Comparison of ENCODE assay signal across 34 mouse cellular contexts in genomic region chr19:6005541-6005940, GRCm38 (mm10). TPM values are rescaled to one million over a fixed set of nuclear protein-coding genes. Genes with fewer than 3 reads are reported as not detected.
DNase-seq lines count a peak whose midpoint lies in the region; ATAC-seq and TF ChIP-seq lines count a peak whose summit lies in the region.
"Had no signal": no experiment of that assay in that cellular context is flagged by ENCODE, and none has a peak within 500 bp of the region (broad histone marks: within the 10 kb centered on the region; RNA-seq: fewer than 3 reads in every experiment).

No protein-coding gene starts in this region.

- TF ChIP-seq POLR2A in kidney, adult 2 months (IDR thresholded peaks at IDR 0.05; ENCODE audit: low read depth, low read length): no peak

- H3K4me3 ChIP-seq in kidney, embryonic 16.5 days (ENCODE audit: low read length): no peak overlapping the region
- H3K4me3 ChIP-seq in kidney, adult 2 months (ENCODE audit: insufficient read depth, low read depth, low read length): no peak overlapping the region
- H3K4me3 ChIP-seq: embryonic facial prominence, embryonic 13.5 days; forebrain, embryonic 10.5 days; forebrain, embryonic 13.5 days; heart, adult 2 months; heart, embryonic 10.5 days; heart, embryonic 13.5 days had no signal

- no peak for ATAC-seq in kidney, embryonic 16.5 days (ENCODE audit: low FRiP score, low TSS enrichment)
- ATAC-seq: forebrain, embryonic 13.5 days; forebrain, embryonic 16.5 days; hindbrain, postnatal 0 days; inflammation-experienced regulatory T-cells, adult 6 months; intestine, embryonic 16.5 days had no signal

- DNase-seq in adrenal gland, adult 2 months: peak; percentile 25
- no peak for DNase-seq in adrenal gland, adult 8-10 months
- DNase-seq in kidney, adult 2 months: no peak
- peak; percentile 39 for DNase-seq in 3T3-L1 (ENCODE audit: low read depth, low spot score)
- DNase-seq in heart, postnatal 25 days (ENCODE audit: low spot score): no peak
- DNase-seq: adrenal gland, postnatal 10 days; B cell, adult 2 months; cerebellum, adult 11 months; cerebellum, adult 2 months; cerebellum, adult 9-11 months; cerebellum, postnatal 25 days; gastrocnemius, postnatal 10 days; gastrocnemius, postnatal 36 days; heart, adult 2 months; heart, postnatal 14 days had no signal

- H3K4me2 ChIP-seq in kidney, embryonic 16.5 days (replicated peaks; ENCODE audit: low read depth, low read length): no peak overlapping the region
- H3K4me2 ChIP-seq: embryonic facial prominence, embryonic 13.5 days; forebrain, embryonic 13.5 days; heart, embryonic 13.5 days; hindbrain, embryonic 14.5 days had no signal

- H3K27ac ChIP-seq in kidney, embryonic 16.5 days (ENCODE audit: low read length): 0 out of 2 replicates have a peak overlapping the region, but pooled peaks have one; percentile 18
- H3K27ac ChIP-seq in kidney, adult 2 months (ENCODE audit: insufficient read depth, low read depth, low read length): no peak overlapping the region
- H3K27ac ChIP-seq: embryonic facial prominence, embryonic 13.5 days; forebrain, embryonic 10.5 days; forebrain, embryonic 13.5 days; heart, adult 2 months; heart, embryonic 10.5 days; heart, embryonic 13.5 days; hindbrain, embryonic 14.5 days; hindbrain, postnatal 0 days had no signal

- H3K4me1 ChIP-seq in kidney, embryonic 16.5 days (ENCODE audit: insufficient read depth, low read length): no peaks in the 10 kb centered on the region
- H3K4me1 ChIP-seq in kidney, adult 2 months (ENCODE audit: control insufficient read depth, insufficient read depth, low read length): no peaks in the 10 kb centered on the region
- H3K4me1 ChIP-seq: embryonic facial prominence, embryonic 13.5 days; forebrain, embryonic 13.5 days; heart, embryonic 13.5 days had no signal

- 0 out of 2 replicates have a peak, but pooled peaks cover 4% of the 10 kb centered on the region for H3K36me3 ChIP-seq in kidney, embryonic 16.5 days (ENCODE audit: insufficient read depth, low read length)
- no peaks in the 10 kb centered on the region for H3K36me3 ChIP-seq in kidney, adult 2 months (ENCODE audit: control insufficient read depth, insufficient read depth, low read length)
- H3K36me3 ChIP-seq: forebrain, embryonic 10.5 days had no signal

- WGBS in kidney, embryonic 16.5 days: 58% methylated on average over 11 of the region's 11 CpGs
- WGBS in kidney, adult 2 months: 68% methylated on average over 11 of the region's 11 CpGs

- no peaks in the 10 kb centered on the region for H3K9me3 ChIP-seq in kidney, embryonic 16.5 days (ENCODE audit: low read length)
- H3K9me3 ChIP-seq: embryonic facial prominence, embryonic 13.5 days; forebrain, embryonic 10.5 days; forebrain, embryonic 13.5 days; G1E; heart, embryonic 10.5 days; heart, embryonic 13.5 days had no signal

- no peaks in the 10 kb centered on the region for H3K27me3 ChIP-seq in kidney, embryonic 16.5 days (ENCODE audit: insufficient read depth, low read length)
- no peaks in the 10 kb centered on the region for H3K27me3 ChIP-seq in kidney, adult 2 months (replicated peaks; ENCODE audit: control insufficient read depth, insufficient read depth, low read length)
- H3K27me3 ChIP-seq: CH12.LX; embryonic facial prominence, embryonic 13.5 days; forebrain, embryonic 13.5 days; heart, embryonic 13.5 days had no signal

- H3K9ac ChIP-seq in kidney, embryonic 16.5 days (replicated peaks; ENCODE audit: low read length): no peak overlapping the region
- H3K9ac ChIP-seq: embryonic facial prominence, embryonic 13.5 days; forebrain, embryonic 13.5 days; heart, embryonic 13.5 days; hindbrain, embryonic 14.5 days had no signal

- TF ChIP-seq CTCF in kidney, adult 2 months (conservative IDR thresholded peaks at IDR 0.05; ENCODE audit: insufficient read depth, insufficient read length, low read depth, low read length): no peak

- intact Hi-C loops in heart, postnatal 25 days (cut with DNase I): no loop called here

RNA-seq across cellular contexts. Expression of gene Capn1, which starts 10.2 kb away (rescaled TPM):
- total RNA-seq in adrenal gland, adult 2 months (2021): 10 to 100 TPM; 34.9 to 42.1 TPM
- 34.8 and 37.9 TPM in 2 replicates for polyA plus RNA-seq in adrenal gland, adult 2 months (2012; rRNA removed)
- total RNA-seq in adrenal gland, adult 8-10 months (2022): 10 to 100 TPM; 40.6 to 54.1 (median 47.3) TPM
- polyA plus RNA-seq in kidney, embryonic 16.5 days (2015; fragmentation: Nextera tagmentation; extraction: Ambion mirVana): 11.1 and 11.9 TPM in 2 replicates
- polyA plus RNA-seq in kidney, adult 2 months (2012; rRNA removed): 36.0 and 38.0 TPM in 2 replicates
- 10 to 100 TPM; 27.5 to 32.8 TPM for total RNA-seq in heart, postnatal 25 days (2021)

RNA-seq across cellular contexts. Expression of gene Slc22a20, which starts 19.6 kb away (rescaled TPM):
- total RNA-seq in adrenal gland, adult 2 months (2021): not detected
- not detected in 2 replicates for polyA plus RNA-seq in adrenal gland, adult 2 months (2012; rRNA removed)
- total RNA-seq in adrenal gland, adult 8-10 months (2022): not detected
- polyA plus RNA-seq in kidney, embryonic 16.5 days (2015; fragmentation: Nextera tagmentation; extraction: Ambion mirVana): not detected in 2 replicates
- polyA plus RNA-seq in kidney, adult 2 months (2012; rRNA removed): not detected in 2 replicates
- total RNA-seq in heart, postnatal 25 days (2021): not detected
- total RNA-seq: adrenal gland, postnatal 10 days; adrenal gland, postnatal 36 days; CH12.LX; common myeloid progenitor, adult 5-6 weeks; G1E; gastrocnemius, adult 18-20 months; gastrocnemius, postnatal 10 days; gastrocnemius, postnatal 36 days; granulocyte monocyte progenitor cell, adult 5-6 weeks; heart, adult 2 months; heart, postnatal 14 days; hematopoietic stem cell, adult 5-6 weeks; hindbrain, postnatal 0 days had no signal
- polyA plus RNA-seq: cerebellum, adult 2 months; embryonic facial prominence, embryonic 13.5 days; forebrain, embryonic 10.5 days; forebrain, embryonic 13.5 days; forebrain, embryonic 16.5 days; G1E; heart, adult 2 months; heart, embryonic 10.5 days; heart, embryonic 13.5 days; heart, embryonic 16.5 days; hindbrain, embryonic 14.5 days; hindbrain, postnatal 0 days; inflammation-experienced regulatory T-cells, adult 6 months; intestine, embryonic 16.5 days had no signal

RNA-seq across cellular contexts. Expression of gene Syvn1, which starts 40.8 kb away (rescaled TPM):
- 10 to 100 TPM; 54.1 to 71.3 TPM for total RNA-seq in adrenal gland, adult 2 months (2021)
- polyA plus RNA-seq in adrenal gland, adult 2 months (2012; rRNA removed): 87.3 and 114 TPM in 2 replicates
- total RNA-seq in adrenal gland, adult 8-10 months (2022): 10 to 100 TPM; 59.6 to 78.9 (median 62.2) TPM
- 33.1 and 39.0 TPM in 2 replicates for polyA plus RNA-seq in kidney, embryonic 16.5 days (2015; fragmentation: Nextera tagmentation; extraction: Ambion mirVana)
- polyA plus RNA-seq in kidney, adult 2 months (2012; rRNA removed): 31.5 and 32.8 TPM in 2 replicates
- 10 to 100 TPM; 20.6 to 22.4 TPM for total RNA-seq in heart, postnatal 25 days (2021)

RNA-seq across cellular contexts. Expression of gene Pola2, which starts 41.5 kb away (rescaled TPM):
- total RNA-seq in adrenal gland, adult 2 months (2021): 10 to 100 TPM; 15.9 to 20.4 TPM
- 36.0 and 41.0 TPM in 2 replicates for polyA plus RNA-seq in adrenal gland, adult 2 months (2012; rRNA removed)
- total RNA-seq in adrenal gland, adult 8-10 months (2022): 10 to 100 TPM; 22.5 to 51.0 (median 27.8) TPM
- 77.7 and 82.1 TPM in 2 replicates for polyA plus RNA-seq in kidney, embryonic 16.5 days (2015; fragmentation: Nextera tagmentation; extraction: Ambion mirVana)
- polyA plus RNA-seq in kidney, adult 2 months (2012; rRNA removed): 24.9 and 26.2 TPM in 2 replicates
- 10 to 100 TPM in 1 of 2 experiments, 1 to 10 TPM in 1; 8.9 to 11.2 TPM for total RNA-seq in heart, postnatal 25 days (2021)

RNA-seq across cellular contexts. Expression of gene Mrpl49, which starts 52.0 kb away (rescaled TPM):
- total RNA-seq in adrenal gland, adult 2 months (2021): 10 to 100 TPM; 64.8 to 67.5 TPM
- polyA plus RNA-seq in adrenal gland, adult 2 months (2012; rRNA removed): 15.8 and 17.0 TPM in 2 replicates
- 10 to 100 TPM; 52.0 to 61.8 (median 59.6) TPM for total RNA-seq in adrenal gland, adult 8-10 months (2022)
- polyA plus RNA-seq in kidney, embryonic 16.5 days (2015; fragmentation: Nextera tagmentation; extraction: Ambion mirVana): 83.2 and 87.2 TPM in 2 replicates
- polyA plus RNA-seq in kidney, adult 2 months (2012; rRNA removed): 32.0 and 37.3 TPM in 2 replicates
- total RNA-seq in heart, postnatal 25 days (2021): 10 to 100 TPM; 39.0 to 39.2 TPM

Comparison
In these comparisons a context has a peak if more than half of its experiments do, and no peak if none do; other contexts are left out.
1. DNase-seq: peak in adrenal gland, adult 2 months (single experiment) and 3T3-L1 (single experiment); none in adrenal gland, adult 8-10 months (single experiment), kidney, adult 2 months (single experiment) and heart, postnatal 25 days (single experiment).